Mouse (Mus musculus) kidney, embryonic 16.5 days (tissue): ENCODE data around the gene Ormdl2. TPM values are rescaled to one million over a fixed set of nuclear protein-coding genes. Genes with fewer than 3 reads are reported as not detected.
"Not testable (repeated sequence)": the region's sequence is repeated elsewhere in the genome, so short reads cannot be mapped to it uniquely, and the experiment has no call there.

Experiments
- ATAC-seq: fragments of 200-750 bp; cut with Nextera tagmentation; 2 replicates; pipeline ENCODE4 v1.8.0; 2017; ENCODE audit warnings: moderate TSS enrichment; ENCODE audit not compliant: low FRiP score, low TSS enrichment
- H3K27ac ChIP-seq: fragments of 300-500 bp; sonication (generic); 2 replicates; pipeline ENCODE4 v1.5.1; 2014; ENCODE audit warnings: low read length
- H3K27me3 ChIP-seq: fragments of 300-500 bp; sonication (generic); 2 replicates; pipeline ENCODE4 v1.6.1; 2014; ENCODE audit warnings: low read length, control low read depth, mixed read lengths; ENCODE audit not compliant: insufficient read depth
- H3K36me3 ChIP-seq: fragments of 300-500 bp; sonication (generic); 2 replicates; pipeline ENCODE4 v1.6.1; 2014; ENCODE audit warnings: low read length, control low read depth, mixed read lengths; ENCODE audit not compliant: insufficient read depth
- H3K4me1 ChIP-seq: fragments of 300-500 bp; sonication (generic); 2 replicates; pipeline ENCODE4 v1.6.1; 2014; ENCODE audit warnings: low read length, control low read depth, mixed read lengths; ENCODE audit not compliant: insufficient read depth
- H3K4me2 ChIP-seq: fragments of 300-500 bp; sonication (generic); replicated peaks from 2 replicates; pipeline ENCODE4 v1.6.1; 2014; ENCODE audit warnings: low read depth, low read length
- H3K4me3 ChIP-seq: fragments of 300-500 bp; sonication (generic); 2 replicates; pipeline ENCODE4 v1.5.1; 2014; ENCODE audit warnings: mild to moderate bottlenecking, low read length
- H3K9ac ChIP-seq: fragments of 300-500 bp; sonication (generic); replicated peaks from 2 replicates; pipeline ENCODE4 v1.6.1; 2014; ENCODE audit warnings: low read length
- H3K9me3 ChIP-seq: fragments of 300-500 bp; sonication (generic); 2 replicates; pipeline ENCODE4 v1.6.1; 2016; ENCODE audit warnings: low read length, control low read depth
- WGBS: fragments of 180-500 bp; shearing (Covaris S2); extraction: QIAGEN DNeasy Blood & Tissue Kit; methylation state at CpG from one replicate; pipeline ENCODE4 v1.1.7; 2014; 5-methylcytosine and 5-hydroxymethylcytosine counted together
- polyA plus RNA-seq: library from polyadenylated mRNA; unstranded; fragments of >200 nt; fragmentation: Nextera tagmentation; extraction: Ambion mirVana; gene quantifications from 2 replicates; pipeline ENCODE4 v1.2.1, GENCODE M21; 2015

Ormdl2 gene
- polyA plus RNA-seq, 1 experiment from 2014 or later, result 100 TPM

GRCm38 (mm10) chr10:128840612-128841011 lies 19.2 kb upstream of the Ormdl2 start:
- H3K4me2 ChIP-seq, result no peak overlapping the region
- H3K27me3 ChIP-seq, result no peaks in the 10 kb centered on the region
- 0 out of 2 replicates have a peak, but pooled peaks cover under 1% of the 10 kb centered on the region for H3K4me1 ChIP-seq
- peaks cover 45% of the 10 kb centered on the region for H3K36me3 ChIP-seq
- H3K27ac ChIP-seq, result no peak overlapping the region
- no peak overlapping the region for H3K4me3 ChIP-seq
- no peak for ATAC-seq
- H3K9me3 ChIP-seq, result no peaks in the 10 kb centered on the region
- no peak overlapping the region for H3K9ac ChIP-seq

GRCm38 (mm10) chr10:128839434-128839833 lies 18.0 kb upstream of the Ormdl2 start:
- Histone ChIP-seq H3K9me3 (no peaks in the 10 kb centered on the region), H3K27ac (no peak overlapping the region), H3K4me1 (no peaks in the 10 kb centered on the region), H3K36me3 (peaks cover 44% of the 10 kb centered on the region), H3K27me3 (no peaks in the 10 kb centered on the region), H3K4me3 (no peak overlapping the region), H3K9ac (no peak overlapping the region), H3K4me2 (no peak overlapping the region)
- no peak for ATAC-seq

GRCm38 (mm10) chr10:128837400-128837799 lies 16.0 kb upstream of the Ormdl2 start:
- H3K9me3 ChIP-seq, result 0 out of 2 replicates have a peak, but pooled peaks cover 2% of the 10 kb centered on the region
- H3K27ac ChIP-seq, result no peak overlapping the region
- no peaks in the 10 kb centered on the region for H3K27me3 ChIP-seq
- peaks cover 48% of the 10 kb centered on the region for H3K36me3 ChIP-seq
- no peak for ATAC-seq
- H3K4me1 ChIP-seq, result no peaks in the 10 kb centered on the region
- no peak overlapping the region for H3K4me2 ChIP-seq
- H3K4me3 ChIP-seq, result no peak overlapping the region
- no peak overlapping the region for H3K9ac ChIP-seq

- ATAC-seq, result no peak
- H3K27me3 ChIP-seq, result no peaks in the 10 kb centered on the region
- WGBS, result 93% methylated on average over 9 of the region's 9 CpGs
- H3K27ac ChIP-seq, result no peak overlapping the region
- H3K9ac ChIP-seq, result no peak overlapping the region
- H3K4me2 ChIP-seq, result no peak overlapping the region
- peaks cover 14% of the 10 kb centered on the region; the same call in 1 of the 2 replicates for H3K36me3 ChIP-seq
- no peaks in the 10 kb centered on the region for H3K9me3 ChIP-seq
- H3K4me1 ChIP-seq, result peaks cover 19% of the 10 kb centered on the region
- H3K4me3 ChIP-seq, result no peak overlapping the region
Measured at GRCm38 (mm10) chr10:128823821-128824220, 2.4 kb upstream of the Ormdl2 start.

- WGBS, result 79% methylated on average over 4 of the region's 4 CpGs
- H3K9ac ChIP-seq, result not testable (repeated sequence)
Measured at GRCm38 (mm10) chr10:128823087-128823486, 1.6 kb upstream of the Ormdl2 start.

GRCm38 (mm10) chr10:128822135-128822534 lies 690 bp upstream of the Ormdl2 start:
- H3K4me1 ChIP-seq, result peaks cover 19% of the 10 kb centered on the region
- H3K4me2 ChIP-seq, result peak overlapping the region; percentile 94
- H3K9ac ChIP-seq, result peak overlapping the region; percentile 86
- no peaks in the 10 kb centered on the region for H3K9me3 ChIP-seq
- H3K27ac ChIP-seq, result peak overlapping the region; percentile 44; the same call in 1 of the 2 replicates
- no peaks in the 10 kb centered on the region for H3K27me3 ChIP-seq
- whole genome bisulfite sequencing, result 2% methylated on average over 13 of the region's 13 CpGs
- H3K36me3 ChIP-seq, result peaks cover 23% of the 10 kb centered on the region
- ATAC-seq, result peak; percentile 5; the same call in 1 of the 2 replicates
- H3K4me3 ChIP-seq, result peak overlapping the region; percentile 85

More at GRCm38 (mm10) chr10:128823087-128823486, 1.6 kb upstream of the Ormdl2 start:
- peaks cover 19% of the 10 kb centered on the region; the same call in 1 of the 2 replicates for H3K36me3 ChIP-seq
- peak overlapping the region; percentile 85 for H3K4me3 ChIP-seq
- peaks cover 19% of the 10 kb centered on the region for H3K4me1 ChIP-seq
- H3K27ac ChIP-seq, H3K9me3 ChIP-seq, ATAC-seq, H3K27me3 ChIP-seq: not testable (repeated sequence)
- peak overlapping the region; percentile 94 for H3K4me2 ChIP-seq

GRCm38 (mm10) chr10:128820217-128820616 lies 1.2 kb downstream of the Ormdl2 start:
- no peak overlapping the region for H3K27ac ChIP-seq
- H3K4me1 ChIP-seq, result peaks cover 19% of the 10 kb centered on the region
- no peak for ATAC-seq
- no peak overlapping the region for H3K4me2 ChIP-seq
- H3K27me3 ChIP-seq, result no peaks in the 10 kb centered on the region
- 88% methylated on average over 4 of the region's 4 CpGs for WGBS
- H3K9ac ChIP-seq, result no peak overlapping the region
- H3K9me3 ChIP-seq, result no peaks in the 10 kb centered on the region
- no peak overlapping the region for H3K4me3 ChIP-seq
- H3K36me3 ChIP-seq, result peaks cover 39% of the 10 kb centered on the region

- H3K4me2 ChIP-seq, result no peak within 1 kb of the TSS
- H3K4me3 ChIP-seq, result no peak within 1 kb of the TSS
- H3K27ac ChIP-seq, result no peak within 1 kb of the TSS
- peaks cover 8% of the 10 kb centered on the region for H3K4me1 ChIP-seq
- no peak within 1 kb of the TSS for H3K9ac ChIP-seq
- 88% methylated on average over 13 of the region's 13 CpGs for WGBS
- no peak for ATAC-seq
- H3K36me3 ChIP-seq, result peaks cover 49% of the 10 kb centered on the region
- no peaks in the 10 kb centered on the region for H3K9me3 ChIP-seq
- H3K27me3 ChIP-seq, result no peaks in the 10 kb centered on the region
Measured at GRCm38 (mm10) chr10:128817033-128817432, 4.4 kb downstream of the Ormdl2 start, which contains the start of gene Sarnp. Gene Sarnp, plus strand, starts transcription at chr10:128817333.

GRCm38 (mm10) chr10:128807018-128807417 lies 14.4 kb downstream of the Ormdl2 start:
- Histone ChIP-seq H3K27ac (no peak overlapping the region), H3K9me3 (no peaks in the 10 kb centered on the region), H3K4me1 (peaks cover 52% of the 10 kb centered on the region), H3K27me3 (no peaks in the 10 kb centered on the region), H3K9ac (peak overlapping the region; percentile 74), H3K4me3 (peak overlapping the region; percentile 69), H3K36me3 (peaks cover 25% of the 10 kb centered on the region), H3K4me2 (peak overlapping the region; percentile 65)
- ATAC-seq, result no peak
- 89% methylated on average over 8 of the region's 8 CpGs for WGBS

- WGBS, result 48% methylated on average over 6 of the region's 6 CpGs
- Histone ChIP-seq H3K9ac (peak overlapping the region; percentile 74), H3K27me3 (no peaks in the 10 kb centered on the region), H3K4me3 (peak overlapping the region; percentile 69), H3K9me3 (no peaks in the 10 kb centered on the region), H3K4me2 (peak overlapping the region; percentile 65), H3K4me1 (peaks cover 52% of the 10 kb centered on the region), H3K27ac (0 out of 2 replicates have a peak overlapping the region, but pooled peaks have one; percentile 98), H3K36me3 (peaks cover 28% of the 10 kb centered on the region)
- ATAC-seq, result no peak
Measured at GRCm38 (mm10) chr10:128806086-128806485, 15.4 kb downstream of the Ormdl2 start.
